Mouse (Mus musculus): Measurements from ENCODE around the gene Ints14.

DNA sequence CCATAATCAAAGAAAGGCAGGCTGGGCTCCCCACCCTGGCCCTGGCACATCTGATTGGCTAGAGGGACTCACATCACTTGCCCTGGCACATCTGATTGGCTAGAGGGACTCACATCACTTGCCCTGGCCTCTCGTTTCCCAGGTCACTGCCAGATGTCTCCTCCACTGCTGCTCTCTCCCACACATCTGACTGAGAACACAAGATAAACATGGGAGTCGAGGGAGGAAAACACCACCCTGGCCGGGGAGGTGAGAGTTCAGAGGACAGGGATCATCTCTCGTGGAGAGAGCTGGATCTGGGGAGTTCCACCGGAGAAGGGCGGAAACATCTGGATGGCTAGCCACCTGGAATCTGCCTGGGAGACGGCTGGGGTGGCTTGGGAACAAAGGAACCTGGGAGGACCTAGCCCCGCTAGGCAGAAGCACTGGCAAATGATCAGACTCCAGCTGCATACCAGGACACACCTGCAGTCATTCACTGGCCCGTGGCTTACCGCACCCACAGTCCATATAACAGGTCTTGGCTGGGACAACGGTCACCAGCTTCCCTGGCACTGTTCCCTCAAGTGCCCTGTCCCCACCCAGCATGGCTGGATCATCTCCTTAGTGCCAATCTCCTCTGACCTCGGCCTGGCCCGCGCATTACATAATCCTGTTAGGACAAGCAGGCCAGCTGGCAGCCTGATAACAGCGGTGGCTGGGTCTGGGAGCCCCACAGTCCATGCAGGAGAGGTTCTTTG lies 26.5 kb upstream of the Ints14 start:
- TF ChIP-seq IRF4 (IDR thresholded peaks at IDR 0.05; ENCODE audit: low read depth, low read length): no peak
- TF ChIP-seq POLR2A (IDR thresholded peaks at IDR 0.05; ENCODE audit: low read depth, low read length): no peak
- TF ChIP-seq SIN3A (IDR thresholded peaks at IDR 0.05; ENCODE audit: low read length): no peak
- TF ChIP-seq CTCF (conservative IDR thresholded peaks at IDR 0.05 in 1 of 2, IDR thresholded peaks at IDR 0.05 in 1 of 2; ENCODE audit: low read depth in 2 of 2, low read length in 2 of 2): no peak

Measured in CH12.LX (cell line).